Mouse (Mus musculus) retina, embryonic 14.5 days (tissue): ENCODE measurements around the gene Ing4.
A peak's percentile ranks its signal among the peaks of the same experiment; 100 is the strongest.

Source experiments
- DNase-seq: peaks from one replicate; pipeline ENCODE4 v3.0.0-alpha.2; 2015; ENCODE audit warnings: low spot score

The Ing4 gene

DNA sequence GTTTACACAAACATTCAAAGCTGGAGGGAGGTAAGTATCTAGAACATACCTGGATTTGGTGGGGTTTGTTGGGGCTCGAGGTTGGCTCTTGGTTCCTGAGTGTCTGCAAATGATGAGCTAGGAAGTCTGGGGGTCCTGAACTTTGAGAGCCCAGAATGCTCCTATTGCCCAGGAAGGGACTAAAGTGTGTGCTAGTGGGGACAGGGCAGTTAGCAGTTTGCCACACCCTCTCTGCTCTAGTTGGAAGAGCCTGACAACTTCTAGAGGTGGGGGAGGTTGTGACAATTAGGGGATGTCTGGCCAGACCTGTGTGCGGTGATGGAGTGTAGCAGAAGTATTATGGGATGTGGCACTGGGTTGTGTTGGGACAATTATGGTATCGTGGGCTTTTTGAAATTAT lies 55.3 kb downstream of the Ing4 start:
- no peak for DNase-seq

DNA sequence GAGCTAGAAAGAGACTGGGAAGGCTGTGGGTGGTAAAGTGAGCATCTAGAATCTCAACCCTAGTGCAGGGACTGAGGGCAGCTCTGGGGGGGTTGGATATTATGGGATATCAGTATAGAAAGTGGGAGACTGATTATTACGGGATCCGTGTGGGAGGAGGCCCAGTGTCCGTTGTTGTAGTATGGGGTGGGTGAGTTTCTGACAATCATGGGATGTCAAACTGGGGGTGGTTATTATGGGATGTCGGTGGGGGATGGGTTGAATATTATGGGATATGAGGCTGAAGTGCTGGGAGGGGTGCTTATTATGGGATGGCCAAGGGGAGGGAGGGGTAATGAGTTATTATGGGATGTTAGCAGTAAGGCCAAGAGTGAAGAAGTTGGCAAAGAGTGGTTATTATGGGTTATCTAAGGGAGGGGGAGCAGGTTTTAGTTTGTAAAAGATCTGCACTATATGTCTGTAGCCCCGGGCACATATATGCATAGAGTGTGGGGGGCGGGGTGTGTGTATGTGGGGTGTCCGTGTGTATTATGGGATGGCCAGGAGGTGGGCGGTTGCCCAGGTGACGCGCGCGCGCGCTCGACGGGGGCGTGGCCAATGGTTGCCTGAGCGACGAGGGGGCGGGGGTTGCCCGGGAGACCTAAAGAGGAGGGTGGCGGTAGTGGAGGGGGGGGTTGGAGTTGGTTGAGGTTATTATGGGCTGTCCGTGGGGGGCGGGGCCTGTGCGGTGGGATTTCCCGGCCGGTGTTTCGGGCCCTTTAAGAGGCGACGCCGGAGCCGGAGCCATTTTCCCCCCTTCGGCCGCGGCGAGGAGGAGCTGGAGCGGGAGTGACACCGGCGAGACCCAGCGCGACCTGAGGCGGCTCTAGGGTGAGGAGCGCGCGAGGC lies 56.1 kb downstream of the Ing4 start, which contains the start of gene Chd4:
Chd4 (plus strand) TSS at position 591 of the 888 bp plus-strand sequence.
- peak; percentile 88 for DNase-seq

GRCm38 (mm10) chr6:125096279-125096596 lies 56.7 kb downstream of the Ing4 start:
- DNase-seq, result no peak

- peak; percentile 69 for DNase-seq
Measured at GRCm38 (mm10) chr6:125096597-125097345, 57.2 kb downstream of the Ing4 start.

DNA sequence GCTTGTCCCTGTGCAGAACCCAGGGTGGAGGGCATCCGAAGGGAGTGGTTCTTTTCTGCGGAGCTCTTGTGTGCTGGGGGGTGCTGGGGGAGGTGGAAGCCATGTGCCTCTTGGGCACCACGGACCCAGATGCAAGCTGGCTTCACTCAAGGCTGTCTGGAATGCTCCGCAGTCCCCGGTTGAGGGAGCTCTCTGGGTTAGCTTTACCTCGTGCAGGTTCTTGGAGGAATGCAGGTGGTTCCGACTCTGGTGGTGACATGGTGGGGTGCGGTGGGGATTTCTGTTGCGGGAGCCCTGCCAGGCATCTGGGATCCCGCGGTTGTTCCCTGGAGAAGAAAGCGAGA lies 57.8 kb downstream of the Ing4 start:
- no peak for DNase-seq

GRCm38 (mm10) chr6:125097951-125098350 lies 58.4 kb downstream of the Ing4 start:
- DNase-seq, result no peak

GRCm38 (mm10) chr6:125098513-125098912 lies 59.0 kb downstream of the Ing4 start:
- peak; percentile 51 for DNase-seq
